Mouse (Mus musculus): Measurements from ENCODE around the gene Mroh8. TPM values are rescaled to one million over a fixed set of nuclear protein-coding genes. Genes with fewer than 3 reads are reported as not detected.
"Not testable (repeated sequence)": the region's sequence is repeated elsewhere in the genome, so short reads cannot be mapped to it uniquely, and the experiment has no call there.

Gene Mroh8
- total and polyA plus RNA-seq, 2 experiments from 2014 or later: 0.20 to 0.69 TPM

DNA sequence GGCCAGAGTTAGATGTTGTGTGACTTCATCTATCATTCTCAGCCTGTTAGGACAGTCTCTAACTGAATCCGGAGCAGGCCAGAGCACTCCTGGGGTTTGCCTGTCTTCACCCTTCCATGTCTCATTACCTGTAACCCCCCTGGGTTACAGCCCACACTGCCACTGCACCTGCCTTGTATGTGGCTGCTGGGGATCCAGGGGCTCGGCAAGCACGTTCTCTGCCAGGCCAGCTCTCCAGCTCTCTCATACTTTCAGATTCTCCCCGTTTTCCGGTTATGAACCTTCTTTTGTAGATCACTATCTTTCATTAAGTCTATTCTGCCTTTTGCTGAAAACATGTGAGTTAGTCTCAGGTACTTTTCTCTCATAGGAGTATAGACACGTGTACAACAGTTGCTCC, 77.0 kb downstream of the Mroh8 start:
- Histone ChIP-seq H3K9me3 (replicated peaks; ENCODE audit: control insufficient read depth, low read length) (no peaks in the 10 kb centered on the region), H3K27ac (ENCODE audit: low read depth) (no peak overlapping the region; the same call in 1 of the 2 replicates), H3K27me3 (ENCODE audit: control insufficient read depth, insufficient read depth, low read length) (no peaks in the 10 kb centered on the region), H3K4me2 (ENCODE audit: low read depth, low read length) (no peak overlapping the region; the same call in 1 of the 2 replicates), H3K4me3 (ENCODE audit: low read depth, low read length) (no peak overlapping the region), H3K36me3 (replicated peaks; ENCODE audit: control insufficient read depth, insufficient read depth, low read length) (peaks cover 8% of the 10 kb centered on the region; the same call in 1 of the 2 replicates), H3K4me1 (ENCODE audit: control insufficient read depth, insufficient read depth) (peaks cover 9% of the 10 kb centered on the region; the same call in 1 of the 2 replicates), H3K9ac (replicated peaks; ENCODE audit: low read depth, low read length) (no peak overlapping the region)
- WGBS: 83% methylated on average over 6 of the region's 6 CpGs
- ATAC-seq (ENCODE audit: insufficient read depth, low read depth) (no peak), DNase-seq (ENCODE audit: low spot score) (no peak)
- no peak for TF ChIP-seq EP300 (IDR thresholded peaks at IDR 0.05; ENCODE audit: low read depth)
- TF ChIP-seq CTCF (IDR thresholded peaks at IDR 0.05; ENCODE audit: low read depth): no peak

DNA sequence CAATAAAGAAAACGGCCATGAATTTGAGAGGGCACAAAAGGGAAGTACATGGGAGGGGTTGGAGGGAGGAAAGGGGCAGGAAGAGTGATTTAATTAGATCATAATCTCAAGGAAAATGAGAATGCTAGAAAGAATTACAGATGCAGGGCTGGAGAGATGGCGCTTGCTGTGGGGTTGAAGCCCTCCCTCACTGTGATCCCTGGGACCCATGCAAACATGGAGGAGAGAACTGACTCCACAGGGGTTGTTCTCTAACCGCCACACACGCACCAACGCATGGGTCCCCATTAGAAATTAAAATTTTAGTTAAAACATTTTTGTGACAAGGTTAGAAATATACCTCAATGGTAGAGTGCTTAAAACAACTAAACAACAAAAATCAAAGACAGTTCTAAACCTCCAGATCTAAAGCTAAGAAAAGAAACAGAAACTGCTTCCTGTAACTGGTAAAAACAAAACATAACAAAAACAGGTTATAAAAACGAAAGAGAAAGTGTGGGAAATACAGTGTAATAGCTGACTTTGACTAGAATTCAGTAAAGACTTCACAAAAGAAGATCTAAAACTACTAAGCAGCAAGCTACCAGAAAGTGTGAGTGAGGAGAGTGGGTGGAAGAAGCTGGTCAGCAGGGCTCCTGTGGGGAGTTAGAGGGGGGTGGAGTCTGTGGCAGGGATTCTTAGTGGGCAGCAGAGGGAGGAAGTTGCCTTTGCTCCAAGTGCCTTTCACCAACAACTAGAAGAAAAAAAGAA, 78.1 kb downstream of the Mroh8 start:
- Histone ChIP-seq H3K36me3 (replicated peaks; ENCODE audit: control insufficient read depth, insufficient read depth, low read length) (peaks cover 15% of the 10 kb centered on the region), H3K9ac (replicated peaks; ENCODE audit: low read depth, low read length) (no peak overlapping the region), H3K27ac (ENCODE audit: low read depth) (peak overlapping the region; percentile 59; the same call in 1 of the 2 replicates), H3K27me3 (ENCODE audit: control insufficient read depth, insufficient read depth, low read length) (no peaks in the 10 kb centered on the region), H3K4me3 (ENCODE audit: low read depth, low read length) (no peak overlapping the region), H3K4me1 (ENCODE audit: control insufficient read depth, insufficient read depth) (peaks cover 9% of the 10 kb centered on the region; the same call in 1 of the 2 replicates), H3K9me3 (replicated peaks; ENCODE audit: control insufficient read depth, low read length) (no peaks in the 10 kb centered on the region), H3K4me2 (ENCODE audit: low read depth, low read length) (peak overlapping the region; percentile 34; the same call in 1 of the 2 replicates)
- no peak for DNase-seq (ENCODE audit: low spot score)
- WGBS: 79% methylated on average over 6 of the region's 6 CpGs
- no peak for ATAC-seq (ENCODE audit: insufficient read depth, low read depth)
- TF ChIP-seq EP300 (IDR thresholded peaks at IDR 0.05; ENCODE audit: low read depth): no peak
- no peak for TF ChIP-seq CTCF (IDR thresholded peaks at IDR 0.05; ENCODE audit: low read depth)

DNA sequence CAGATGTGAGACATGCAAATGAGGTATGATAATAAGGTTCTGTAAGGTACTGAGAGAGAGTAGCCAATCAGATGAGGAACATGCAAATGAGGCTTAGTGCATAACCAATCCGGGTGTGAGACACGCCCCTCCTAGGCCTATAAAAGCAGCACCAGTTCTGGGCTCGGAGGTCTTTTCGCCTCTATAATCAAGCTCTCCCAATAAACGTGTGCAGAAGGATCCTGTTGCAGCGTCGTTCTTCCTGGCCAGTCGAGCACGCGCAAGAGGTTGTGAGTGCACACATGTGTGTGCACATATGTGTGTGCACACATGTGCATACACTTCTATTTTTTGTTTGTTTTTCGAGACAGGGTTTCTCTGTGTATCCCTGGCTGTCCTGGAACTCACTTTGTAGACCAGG, 80.9 kb downstream of the Mroh8 start:
- H3K4me3 ChIP-seq (ENCODE audit: low read depth, low read length); H3K4me1 ChIP-seq (ENCODE audit: control insufficient read depth, insufficient read depth); H3K9ac ChIP-seq (replicated peaks; ENCODE audit: low read depth, low read length); ATAC-seq (ENCODE audit: insufficient read depth, low read depth); H3K4me2 ChIP-seq (ENCODE audit: low read depth, low read length); DNase-seq (ENCODE audit: low spot score); H3K9me3 ChIP-seq (replicated peaks; ENCODE audit: control insufficient read depth, low read length); H3K27me3 ChIP-seq (ENCODE audit: control insufficient read depth, insufficient read depth, low read length); H3K27ac ChIP-seq (ENCODE audit: low read depth): not testable (repeated sequence)
- H3K36me3 ChIP-seq (replicated peaks; ENCODE audit: control insufficient read depth, insufficient read depth, low read length): peaks cover 41% of the 10 kb centered on the region
- WGBS: 97% methylated on average over 11 of the region's 11 CpGs

DNA sequence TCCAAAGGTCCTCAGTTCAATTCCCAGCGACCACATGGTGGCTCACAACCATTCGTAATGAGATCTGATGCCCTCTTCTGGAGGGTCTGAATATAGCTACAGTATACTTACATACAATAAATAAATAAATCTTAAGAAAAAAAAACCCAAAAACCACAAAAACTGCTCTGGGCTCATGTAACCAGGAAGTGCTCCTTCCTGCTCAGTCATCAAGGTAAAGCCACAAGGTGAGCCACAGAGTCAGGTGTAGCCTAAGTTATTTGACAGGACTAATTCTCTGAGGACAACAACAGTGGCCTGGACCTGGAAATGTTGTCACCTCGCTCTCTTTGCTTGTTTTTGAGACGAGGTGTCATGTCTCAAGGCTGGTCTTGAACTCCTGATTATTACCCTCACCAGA, 88.7 kb downstream of the Mroh8 start:
- no peak for TF ChIP-seq EP300 (IDR thresholded peaks at IDR 0.05; ENCODE audit: low read depth)
- TF ChIP-seq CTCF (IDR thresholded peaks at IDR 0.05; ENCODE audit: low read depth): no peak
- 93% methylated on average over 4 of the region's 4 CpGs for WGBS
- Histone ChIP-seq H3K36me3 (replicated peaks; ENCODE audit: control insufficient read depth, insufficient read depth, low read length) (peaks cover 84% of the 10 kb centered on the region), H3K4me1 (ENCODE audit: control insufficient read depth, insufficient read depth) (no peaks in the 10 kb centered on the region), H3K4me3 (ENCODE audit: low read depth, low read length) (no peak overlapping the region), H3K4me2 (ENCODE audit: low read depth, low read length) (no peak overlapping the region), H3K9me3 (replicated peaks; ENCODE audit: control insufficient read depth, low read length) (no peaks in the 10 kb centered on the region), H3K27me3 (ENCODE audit: control insufficient read depth, insufficient read depth, low read length) (no peaks in the 10 kb centered on the region), H3K9ac (replicated peaks; ENCODE audit: low read depth, low read length) (no peak overlapping the region), H3K27ac (ENCODE audit: low read depth) (no peak overlapping the region)
- DNase-seq (ENCODE audit: low spot score): no peak
- ATAC-seq (ENCODE audit: insufficient read depth, low read depth): no peak

DNA sequence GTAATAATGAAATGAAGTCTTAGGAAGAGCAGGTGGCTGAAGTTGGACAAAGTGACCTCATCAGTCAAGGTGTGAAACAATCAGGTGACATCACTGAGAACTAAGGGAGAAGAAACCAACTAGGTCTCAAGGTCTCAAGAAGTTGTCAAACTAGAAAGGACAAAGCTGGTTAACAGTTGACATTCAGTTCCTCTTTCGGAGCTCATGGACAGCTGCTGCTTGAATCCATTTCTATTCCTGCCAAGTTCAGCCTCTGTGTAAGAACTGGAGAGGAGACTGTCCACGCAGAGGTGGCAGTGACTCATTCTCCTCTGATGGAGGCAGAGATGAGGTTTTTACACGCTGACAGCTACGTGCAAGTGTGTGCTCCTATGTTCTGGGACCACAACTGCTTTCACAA, 92.1 kb downstream of the Mroh8 start:
- TF ChIP-seq EP300 (IDR thresholded peaks at IDR 0.05; ENCODE audit: low read depth) (no peak), CTCF (IDR thresholded peaks at IDR 0.05; ENCODE audit: low read depth) (no peak)

DNA sequence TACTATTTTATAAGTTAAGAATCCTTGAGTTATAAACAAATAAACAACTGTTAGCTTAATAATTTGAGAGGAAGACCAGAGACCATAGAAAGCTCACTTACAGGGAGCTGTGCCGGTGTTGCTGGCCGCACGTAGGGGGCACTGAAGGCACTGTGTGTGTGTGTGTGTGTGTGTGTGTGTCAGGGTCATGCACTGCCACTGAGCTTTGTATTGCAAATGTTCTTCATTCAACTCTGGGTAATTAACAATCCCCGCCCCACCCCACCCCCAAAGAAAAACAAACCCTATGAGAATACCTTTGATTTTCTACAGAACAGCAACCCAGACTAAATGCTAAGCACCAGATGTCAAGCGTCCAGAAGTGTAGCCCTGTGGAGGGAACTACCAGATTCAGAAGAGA, 92.8 kb downstream of the Mroh8 start:
- Histone ChIP-seq H3K9ac (replicated peaks; ENCODE audit: low read depth, low read length) (no peak overlapping the region), H3K27me3 (ENCODE audit: control insufficient read depth, insufficient read depth, low read length) (no peaks in the 10 kb centered on the region), H3K4me1 (ENCODE audit: control insufficient read depth, insufficient read depth) (0 out of 2 replicates have a peak, but pooled peaks cover 10% of the 10 kb centered on the region), H3K27ac (ENCODE audit: low read depth) (no peak overlapping the region), H3K4me3 (ENCODE audit: low read depth, low read length) (no peak overlapping the region), H3K36me3 (replicated peaks; ENCODE audit: control insufficient read depth, insufficient read depth, low read length) (peaks cover 48% of the 10 kb centered on the region), H3K4me2 (ENCODE audit: low read depth, low read length) (no peak overlapping the region), H3K9me3 (replicated peaks; ENCODE audit: control insufficient read depth, low read length) (no peaks in the 10 kb centered on the region)
- ATAC-seq (ENCODE audit: insufficient read depth, low read depth): no peak
- no peak for DNase-seq (ENCODE audit: low spot score)
- no peak for TF ChIP-seq EP300 (IDR thresholded peaks at IDR 0.05; ENCODE audit: low read depth)
- TF ChIP-seq CTCF (IDR thresholded peaks at IDR 0.05; ENCODE audit: low read depth): no peak
- WGBS: 76% methylated on average over 5 of the region's 5 CpGs

More for the DNA sequence above, 92.1 kb downstream of the Mroh8 start:
- 68% methylated on average over 4 of the region's 4 CpGs for WGBS
- no peak for DNase-seq (ENCODE audit: low spot score)
- Histone ChIP-seq H3K4me3 (ENCODE audit: low read depth, low read length) (no peak overlapping the region), H3K4me1 (ENCODE audit: control insufficient read depth, insufficient read depth) (0 out of 2 replicates have a peak, but pooled peaks cover 10% of the 10 kb centered on the region), H3K27ac (ENCODE audit: low read depth) (no peak overlapping the region), H3K4me2 (ENCODE audit: low read depth, low read length) (no peak overlapping the region), H3K27me3 (ENCODE audit: control insufficient read depth, insufficient read depth, low read length) (no peaks in the 10 kb centered on the region), H3K36me3 (replicated peaks; ENCODE audit: control insufficient read depth, insufficient read depth, low read length) (peaks cover 55% of the 10 kb centered on the region), H3K9ac (replicated peaks; ENCODE audit: low read depth, low read length) (no peak overlapping the region), H3K9me3 (replicated peaks; ENCODE audit: control insufficient read depth, low read length) (no peaks in the 10 kb centered on the region)
- no peak for ATAC-seq (ENCODE audit: insufficient read depth, low read depth)
